Mouse (Mus musculus) adrenal gland, adult 2 months (tissue): ENCODE measurements around the gene Gdi1. TPM values are rescaled to one million over a fixed set of nuclear protein-coding genes. Genes with fewer than 3 reads are reported as not detected.

ENCODE experiments used
- DNase-seq: peaks from one replicate; pipeline ENCODE4 v3.0.0; 2021
- long read RNA-seq: library from polyadenylated mRNA; stranded (forward); transcript quantifications from one replicate; pipeline ENCODE4 v2.0.0, GENCODE M21; 2021
- polyA plus RNA-seq: library from polyadenylated mRNA; depleted of rRNA; stranded (reverse); fragments of >200 nt; gene quantifications from 2 replicates; pipeline ENCODE4 v1.2.3, GENCODE M21; 2012; rRNA removed
- total RNA-seq, 2 experiments: library from RNA; stranded (reverse); gene quantifications; 2 replicates each; pipeline ENCODE4 v1.2.3; 2021

Gdi1 gene
- total RNA-seq = 100 to 1,000 TPM; 252 TPM
- 160 and 195 TPM in 2 replicates for polyA plus RNA-seq
- long read RNA-seq, transcript Gdi1-201 (11 exons, 2,666 nt) = major isoform, 147 of 194 reads
- long read RNA-seq, partial matches to known transcripts = 13 of 194 reads
- long read RNA-seq, other reads (novel, unspliced or antisense) = 30 of 194 reads

DNA sequence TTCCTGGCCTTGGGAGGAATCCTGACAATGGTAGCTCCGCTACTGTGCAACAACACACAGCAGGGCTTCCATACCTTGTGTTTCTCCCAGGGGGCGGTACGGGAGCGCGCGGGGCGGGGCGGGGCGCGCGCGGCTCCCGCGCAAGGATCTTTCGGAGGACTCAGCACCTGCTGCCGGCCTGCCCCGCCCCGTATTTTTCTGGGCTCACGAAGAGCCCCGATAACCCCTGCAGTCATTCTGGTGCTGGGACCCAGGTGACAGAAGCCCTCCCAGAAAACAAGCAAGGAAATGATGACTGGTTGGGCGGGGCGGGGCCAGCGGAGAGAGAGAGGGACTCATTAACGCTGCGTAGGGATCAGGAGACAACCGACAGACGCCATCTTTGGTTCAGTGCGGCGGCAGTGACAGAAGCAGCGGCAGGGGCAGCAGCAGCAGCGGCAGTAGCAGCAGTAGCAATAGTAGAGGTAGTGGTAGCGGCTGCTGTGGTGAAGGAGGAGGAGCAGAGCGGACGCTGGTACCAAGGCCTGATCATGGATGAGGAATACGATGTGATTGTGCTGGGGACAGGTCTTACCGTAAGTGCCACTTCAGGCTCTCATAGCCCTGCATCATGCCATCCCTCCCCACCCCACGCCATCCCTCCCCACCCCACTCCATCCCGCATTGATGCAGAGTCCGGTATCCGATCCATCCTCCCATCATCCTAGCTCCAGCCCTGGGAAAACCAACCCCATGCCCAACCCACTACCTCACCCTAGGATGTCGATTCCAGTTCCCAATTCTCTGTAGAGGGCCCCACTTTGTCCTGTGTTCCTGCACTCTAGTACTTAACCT lies at the start of gene Gdi1:
Gene Gdi1 (plus strand): TSS at position 132 of the 834 bp plus-strand sequence.
- DNase-seq = peak; percentile 79

DNA sequence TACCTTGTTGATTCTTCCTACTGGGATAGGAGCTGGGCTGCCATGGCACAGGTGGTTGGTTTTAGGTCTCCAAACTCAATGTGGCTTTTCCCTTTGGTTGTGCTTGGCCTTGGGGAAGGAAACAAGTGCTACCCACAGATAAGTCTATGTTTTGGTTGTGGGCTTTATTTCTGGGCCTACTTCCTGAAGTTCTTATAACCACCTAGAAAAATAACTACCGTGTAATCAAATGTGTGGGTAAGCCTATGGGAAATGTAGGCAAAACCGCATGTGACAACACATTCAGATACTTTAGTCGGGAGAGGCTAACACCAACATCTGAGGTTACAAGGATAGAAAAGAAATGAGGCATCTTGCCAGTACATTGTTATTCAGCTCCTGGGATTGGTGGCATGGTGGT lies 47.1 kb upstream of the Gdi1 start:
- no peak for DNase-seq

DNA sequence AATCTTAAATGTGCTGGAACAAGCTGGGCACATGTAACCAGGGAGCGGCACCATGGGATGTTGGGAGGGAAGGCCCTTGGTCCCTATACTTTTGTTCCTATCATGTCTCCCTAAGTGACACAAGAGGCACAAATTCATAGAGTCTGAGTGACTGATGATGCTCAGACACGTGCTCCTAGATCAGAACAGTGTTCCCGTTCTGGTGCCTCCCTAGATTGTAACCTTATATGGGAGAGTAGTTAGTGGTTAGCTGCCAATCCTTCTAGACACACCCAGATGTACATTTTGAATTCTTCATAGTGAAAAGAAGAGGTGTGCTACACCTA lies 35.1 kb upstream of the Gdi1 start:
- no peak for DNase-seq

DNA sequence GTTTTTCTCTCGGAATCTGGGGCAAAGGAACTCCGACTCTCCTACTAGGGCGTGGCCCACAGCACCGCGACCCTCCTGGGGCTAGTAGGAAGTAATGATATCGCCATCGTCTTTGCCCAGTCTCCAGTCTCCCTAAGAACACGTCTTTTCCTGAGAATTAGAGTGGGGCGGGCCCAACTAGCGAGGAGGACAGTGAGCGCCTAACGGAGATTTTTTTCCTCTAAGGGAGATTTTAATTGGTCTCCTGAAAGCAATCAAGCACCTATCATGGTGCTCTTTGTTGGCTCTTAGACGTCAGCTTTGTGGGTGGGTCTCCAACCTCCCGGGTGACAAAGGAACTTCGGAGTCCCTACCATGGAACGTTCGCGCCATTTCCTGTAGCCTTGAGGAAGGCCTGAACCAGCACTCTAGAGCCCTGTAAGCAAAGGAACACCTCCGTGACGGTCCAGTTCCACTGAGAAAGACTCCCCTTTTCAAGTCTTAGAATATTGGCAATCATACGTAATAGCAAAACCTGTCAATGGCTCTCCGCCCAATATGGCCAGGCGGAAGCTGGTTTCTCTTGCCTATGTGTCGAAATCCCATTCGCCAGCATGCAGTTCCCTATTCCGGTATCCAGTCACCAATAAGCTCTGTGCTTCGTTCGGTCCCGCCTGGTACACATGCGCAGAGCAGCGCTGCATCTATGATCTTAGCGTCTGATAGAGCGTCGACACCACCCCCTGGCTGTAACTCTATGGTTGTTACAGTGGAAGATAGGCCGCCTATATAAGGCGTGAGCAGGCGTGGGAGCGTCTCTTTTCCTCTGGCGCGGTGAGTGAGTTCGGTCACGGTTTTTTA lies 34.5 kb upstream of the Gdi1 start, which contains the start of gene Rpl10:
Gene Rpl10 (plus strand): TSS at position 751 of the 840 bp plus-strand sequence.
- peak; percentile 92 for DNase-seq

DNA sequence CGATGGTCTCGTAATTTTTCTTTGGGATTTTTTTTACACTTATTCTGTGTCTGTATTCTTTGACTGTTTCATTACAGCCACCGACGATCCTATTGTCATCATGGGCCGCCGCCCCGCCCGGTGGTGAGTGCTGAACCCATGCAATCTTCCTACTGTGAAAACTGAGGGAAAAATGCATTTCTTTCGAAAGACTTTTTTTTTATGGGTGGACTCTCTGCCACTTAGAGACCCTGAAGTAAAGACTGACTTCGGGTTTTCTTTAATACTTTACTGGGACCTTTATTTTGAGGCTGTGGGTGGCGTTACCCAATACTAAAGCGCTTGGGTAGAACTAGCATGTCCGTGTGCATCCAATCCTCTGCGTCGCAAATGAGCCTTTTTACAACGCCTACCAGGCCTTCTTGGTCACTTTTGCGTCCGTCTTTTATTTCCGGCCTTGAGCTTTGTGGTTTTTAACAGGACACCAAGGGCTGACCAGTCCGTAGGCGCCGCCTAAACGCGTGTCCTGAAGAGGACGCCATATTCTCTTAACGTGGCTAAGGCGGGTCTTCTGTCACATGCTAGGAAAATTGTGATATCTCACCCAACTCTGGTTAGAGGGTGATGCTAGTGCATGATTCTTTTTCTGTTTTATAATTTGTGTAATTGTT lies 33.8 kb upstream of the Gdi1 start:
- DNase-seq = peak; percentile 46

DNA sequence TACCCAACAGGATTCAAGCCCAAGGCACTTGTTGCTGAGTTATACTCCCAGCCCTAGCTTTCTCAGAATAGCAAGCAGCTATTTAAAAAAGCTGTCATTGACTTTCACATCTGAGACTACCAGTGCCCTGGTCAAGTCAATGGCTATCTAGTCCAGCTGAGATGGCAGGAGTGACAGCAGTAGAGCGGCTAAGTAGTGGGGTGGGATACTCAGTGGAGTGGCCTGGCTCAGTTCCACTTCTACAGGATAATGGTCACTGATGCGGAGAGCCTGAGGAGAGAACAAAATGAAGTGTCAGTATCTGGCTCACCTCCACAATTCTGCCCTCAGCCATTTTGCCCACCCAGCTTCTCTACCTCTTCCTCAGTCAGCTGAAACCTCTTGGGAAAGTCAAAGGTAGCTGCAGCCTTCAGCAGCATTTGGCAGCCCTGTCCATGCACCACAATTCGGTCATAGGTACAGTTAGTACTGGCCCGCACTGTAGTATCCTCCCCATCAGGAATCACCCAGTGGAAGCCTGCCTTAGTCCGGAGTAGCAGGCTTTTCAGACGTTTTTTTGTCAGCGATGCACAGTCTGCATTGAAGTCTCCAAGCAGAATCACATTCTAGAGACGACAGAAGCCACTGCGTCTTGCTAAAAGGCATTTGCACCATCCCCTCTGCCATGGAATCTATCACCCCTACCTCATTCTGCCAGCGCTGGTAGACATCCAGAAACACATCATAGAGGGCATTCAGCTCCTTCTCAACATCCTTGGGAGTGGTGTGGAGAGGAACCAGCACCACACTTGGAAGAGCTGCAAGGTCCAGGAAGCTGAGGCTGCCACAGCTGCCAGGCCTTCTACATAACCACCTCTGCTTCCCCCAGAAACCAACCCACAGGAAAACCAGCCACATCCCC lies 31.1 kb upstream of the Gdi1 start:
- DNase-seq = no peak

DNA sequence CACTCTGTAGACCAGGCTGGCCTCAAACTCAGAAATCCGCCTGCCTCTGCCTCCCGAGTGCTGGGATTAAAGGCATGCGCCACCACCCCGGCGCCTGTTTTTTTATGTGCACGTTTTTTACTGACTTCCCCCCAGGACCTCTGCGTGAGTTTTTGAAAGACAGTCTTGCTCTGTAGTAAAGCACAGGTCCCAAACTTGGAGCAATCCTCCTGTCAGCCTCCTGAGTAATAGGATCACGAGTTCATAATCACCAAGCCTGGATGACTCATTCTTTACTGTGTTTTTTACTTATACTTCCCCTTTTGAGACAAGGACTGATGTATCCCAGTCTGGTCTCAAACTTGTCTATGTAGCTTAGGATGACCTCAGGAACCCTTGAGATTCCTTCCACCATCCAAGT lies 26.9 kb upstream of the Gdi1 start:
- DNase-seq = no peak

DNA sequence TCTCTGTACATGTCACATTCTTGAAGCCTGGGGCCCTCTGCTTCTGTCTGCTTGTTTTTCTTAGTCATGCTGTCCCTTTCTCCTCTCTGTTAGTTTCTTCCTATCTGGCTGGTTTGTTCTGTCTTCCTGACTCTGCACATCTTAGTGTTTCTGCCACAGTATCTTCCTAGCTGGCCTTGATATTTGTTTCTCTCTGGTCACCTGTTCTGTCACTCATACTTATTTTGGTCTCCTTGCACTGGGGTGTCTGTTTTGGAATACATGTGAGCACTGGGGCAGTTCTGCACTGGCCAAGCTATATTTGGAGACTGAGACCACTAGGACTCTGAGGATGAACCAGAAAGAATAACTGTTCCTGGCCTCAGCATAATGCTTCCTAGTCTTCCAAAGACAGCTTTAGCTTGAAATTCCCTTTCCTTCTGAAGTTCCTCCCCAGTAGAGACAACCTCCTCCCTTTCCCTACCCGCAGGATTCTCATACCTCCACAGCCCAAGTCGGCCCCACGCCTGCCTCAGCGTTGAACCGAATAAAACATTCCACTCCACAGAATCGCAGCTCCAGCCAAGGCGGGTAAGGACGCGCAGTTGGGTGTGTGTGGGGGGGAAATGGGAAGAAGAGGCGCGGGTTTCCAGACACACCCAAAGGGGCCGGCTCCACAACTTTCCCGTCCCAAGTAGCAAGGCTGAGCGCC lies 23.6 kb upstream of the Gdi1 start:
- DNase-seq = no peak

DNA sequence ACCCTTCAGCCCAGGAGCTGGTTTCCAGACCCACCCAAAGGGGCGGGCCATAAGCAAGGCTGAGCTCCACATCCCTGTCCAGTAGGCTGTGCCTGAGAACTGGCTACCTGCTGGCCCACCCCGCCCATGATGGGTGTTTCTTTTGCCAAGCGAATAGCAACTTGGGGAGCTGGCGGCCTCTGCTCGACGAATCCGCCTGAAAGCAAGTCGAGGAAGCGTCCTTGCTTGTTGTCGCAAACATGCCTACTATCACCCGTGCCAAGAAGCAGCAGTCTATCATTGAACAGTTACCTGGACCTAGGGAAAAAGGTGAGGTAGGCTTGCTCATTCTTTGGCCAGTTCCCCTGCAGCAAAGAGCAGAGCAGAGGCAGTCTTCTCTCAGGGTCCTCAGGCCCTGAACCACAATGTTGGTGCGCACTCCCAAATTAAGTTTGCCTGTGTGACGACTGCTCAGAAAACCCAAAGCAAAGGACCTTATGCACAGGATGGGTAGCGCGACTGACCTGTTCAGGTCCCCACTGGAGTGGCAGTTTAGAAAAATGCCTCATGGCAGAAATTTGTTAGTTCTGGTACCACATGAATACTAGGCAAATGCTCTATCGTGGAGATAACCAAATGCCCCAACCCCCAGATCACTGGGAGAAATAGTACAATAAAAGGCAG lies 22.9 kb upstream of the Gdi1 start, which contains the start of the genes Taz and Dnase1l1:
Gene Taz (plus strand): TSS at position 181 of the 663 bp plus-strand sequence.
Gene Dnase1l1 (minus strand): TSS at position 606 of the 663 bp plus-strand sequence.
- peak; percentile 91 for DNase-seq

DNA sequence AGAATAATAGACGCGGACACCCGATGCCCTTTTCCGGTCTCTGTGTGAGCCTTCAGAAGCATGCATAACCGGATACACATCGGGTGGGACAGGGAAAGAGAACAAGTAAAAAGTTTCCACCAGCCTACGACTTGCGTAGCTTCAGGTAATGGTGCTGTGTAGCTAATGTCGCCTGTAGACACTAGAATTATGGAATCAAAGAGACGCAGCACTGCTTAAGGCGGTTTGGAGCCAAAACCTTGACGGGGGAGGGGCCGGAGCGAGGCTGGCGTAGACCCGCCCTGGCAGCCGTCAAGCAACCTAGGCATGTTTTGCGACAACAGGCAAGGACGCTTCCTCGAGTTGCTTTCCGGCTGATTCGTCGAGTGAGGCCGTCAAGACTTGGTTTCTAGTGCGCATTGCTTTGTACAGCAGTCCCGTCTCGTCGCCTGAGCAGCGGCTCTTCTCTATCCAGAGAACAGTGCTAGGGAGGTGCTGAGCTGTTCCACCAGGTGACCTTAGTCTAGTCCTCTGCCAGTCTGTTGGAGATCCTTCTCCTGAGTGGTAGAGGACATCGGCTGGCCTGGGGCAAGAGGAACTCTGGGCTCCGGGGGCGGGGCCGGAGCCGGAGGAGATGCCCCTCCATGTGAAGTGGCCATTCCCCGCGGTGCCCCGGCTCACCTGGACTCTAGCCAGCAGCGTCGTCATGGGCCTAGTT lies 22.3 kb upstream of the Gdi1 start:
- DNase-seq = peak; percentile 90

DNA sequence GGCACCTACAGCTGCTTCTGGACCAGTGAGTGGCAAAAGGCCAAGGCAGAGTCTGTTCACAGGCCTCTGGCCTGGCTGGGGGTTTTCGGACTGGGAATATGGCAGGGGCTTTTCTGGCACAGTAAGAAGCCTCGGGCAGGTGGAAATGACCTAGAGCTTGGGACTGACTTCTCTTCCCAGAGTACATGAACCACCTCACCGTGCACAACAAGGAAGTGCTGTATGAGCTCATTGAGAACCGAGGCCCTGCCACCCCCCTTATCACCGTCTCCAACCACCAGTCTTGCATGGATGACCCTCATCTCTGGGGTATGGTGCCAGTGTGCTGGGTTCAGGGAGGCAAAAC lies 21.7 kb upstream of the Gdi1 start:
- DNase-seq = no peak

DNA sequence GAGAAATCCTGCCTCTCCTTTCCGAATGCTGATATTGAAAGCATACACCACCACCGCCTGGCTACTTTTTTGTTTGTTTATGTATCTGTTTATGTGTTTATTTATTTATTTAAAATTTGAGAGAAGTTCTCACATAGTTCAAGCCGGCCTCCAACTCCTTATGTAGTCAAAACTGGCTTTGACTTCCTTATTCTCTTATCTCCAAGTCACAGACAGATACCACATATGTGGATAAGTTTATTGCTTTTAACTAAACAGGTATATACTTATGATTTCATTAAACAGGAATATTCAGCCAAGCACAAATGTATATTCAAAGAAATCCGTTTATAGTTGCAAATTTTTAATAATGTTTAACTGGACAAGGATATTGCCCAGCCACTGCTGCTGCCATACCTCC lies 11.4 kb upstream of the Gdi1 start:
- DNase-seq = no peak

DNA sequence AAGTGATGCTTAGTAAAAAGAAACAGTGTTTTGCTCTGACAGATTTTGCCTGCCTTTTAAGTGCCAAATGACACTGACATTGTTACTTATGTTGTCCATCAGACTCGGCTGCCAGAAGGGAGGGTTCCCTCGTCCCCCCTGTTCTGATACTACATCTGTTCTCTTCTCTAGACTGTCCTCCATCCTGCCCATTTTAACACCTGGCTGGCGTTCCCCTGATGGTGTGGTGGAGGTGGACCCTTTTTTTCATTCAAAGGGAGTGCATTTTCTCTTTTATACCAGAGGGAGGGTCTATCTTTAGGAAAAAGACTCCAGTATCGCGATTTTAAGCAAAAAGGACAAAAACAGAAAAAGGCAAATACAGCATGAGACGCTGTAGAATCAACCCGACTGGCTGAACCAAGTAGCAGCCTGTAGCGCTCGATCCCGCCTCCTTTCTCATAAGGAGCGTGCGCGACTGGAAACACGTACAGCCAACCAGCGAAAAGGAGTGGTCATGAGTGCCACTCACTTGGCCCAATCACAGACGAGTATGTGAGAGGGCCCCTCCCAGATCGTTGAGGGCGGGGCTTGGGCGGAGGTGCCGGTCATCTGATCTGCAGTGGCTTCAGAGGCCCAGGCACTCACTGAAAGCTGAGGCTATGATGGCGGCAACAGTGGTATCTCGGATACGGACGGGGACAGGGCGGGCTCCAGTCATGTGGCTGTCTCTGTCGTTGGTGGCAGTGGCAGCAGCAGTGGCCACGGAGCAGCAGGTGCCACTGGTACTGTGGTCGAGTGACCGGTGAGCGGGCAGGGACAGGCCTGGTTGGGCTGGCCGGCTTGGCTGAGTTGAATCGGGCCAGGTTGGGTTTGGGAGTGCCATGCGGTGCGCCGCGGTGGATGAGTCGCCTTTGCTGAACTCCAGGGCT lies 8.0 kb upstream of the Gdi1 start, which contains the start of gene Atp6ap1:
Gene Atp6ap1 (plus strand): TSS at position 560 of the 911 bp plus-strand sequence.
- DNase-seq = peak; percentile 95

DNA sequence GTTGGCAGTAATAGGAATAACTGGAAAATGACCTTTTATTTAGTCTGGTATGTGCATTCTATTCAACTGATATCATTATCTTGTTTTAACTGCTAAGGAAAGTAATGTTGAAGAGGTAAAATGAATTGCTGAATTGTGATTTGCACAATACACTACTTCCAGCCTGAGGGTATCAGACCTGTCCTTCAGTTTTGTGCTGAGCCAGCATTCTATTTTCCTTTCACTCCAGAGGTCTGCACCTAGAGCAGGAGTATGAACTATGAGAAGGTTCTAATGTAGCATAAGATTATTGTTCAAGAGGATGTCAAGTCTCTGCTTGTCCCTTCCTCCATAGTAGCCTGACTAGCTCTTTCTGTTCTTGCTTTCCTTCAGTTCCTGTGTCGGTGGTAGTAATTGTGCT lies 6.5 kb upstream of the Gdi1 start:
- DNase-seq = no peak

DNA sequence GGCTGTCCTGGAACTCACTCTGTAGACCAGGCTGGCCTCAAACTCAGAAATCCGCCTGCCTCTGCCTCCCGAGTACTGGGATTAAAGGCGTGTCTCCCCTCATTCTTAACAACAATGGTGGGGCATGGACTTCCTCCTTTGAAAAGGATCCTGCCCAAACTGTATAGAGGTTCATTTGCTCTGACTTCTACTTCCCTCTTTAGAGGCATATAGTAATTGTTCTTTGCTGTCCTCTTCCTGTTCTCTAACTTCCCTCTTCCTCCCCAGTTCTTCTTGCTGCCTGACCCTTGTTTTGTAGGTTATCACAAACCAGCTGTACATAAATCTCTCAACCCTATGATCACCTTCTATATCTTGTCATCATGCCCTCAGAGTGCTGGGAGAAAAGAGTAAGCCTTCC lies 5.1 kb upstream of the Gdi1 start:
- DNase-seq = no peak

DNA sequence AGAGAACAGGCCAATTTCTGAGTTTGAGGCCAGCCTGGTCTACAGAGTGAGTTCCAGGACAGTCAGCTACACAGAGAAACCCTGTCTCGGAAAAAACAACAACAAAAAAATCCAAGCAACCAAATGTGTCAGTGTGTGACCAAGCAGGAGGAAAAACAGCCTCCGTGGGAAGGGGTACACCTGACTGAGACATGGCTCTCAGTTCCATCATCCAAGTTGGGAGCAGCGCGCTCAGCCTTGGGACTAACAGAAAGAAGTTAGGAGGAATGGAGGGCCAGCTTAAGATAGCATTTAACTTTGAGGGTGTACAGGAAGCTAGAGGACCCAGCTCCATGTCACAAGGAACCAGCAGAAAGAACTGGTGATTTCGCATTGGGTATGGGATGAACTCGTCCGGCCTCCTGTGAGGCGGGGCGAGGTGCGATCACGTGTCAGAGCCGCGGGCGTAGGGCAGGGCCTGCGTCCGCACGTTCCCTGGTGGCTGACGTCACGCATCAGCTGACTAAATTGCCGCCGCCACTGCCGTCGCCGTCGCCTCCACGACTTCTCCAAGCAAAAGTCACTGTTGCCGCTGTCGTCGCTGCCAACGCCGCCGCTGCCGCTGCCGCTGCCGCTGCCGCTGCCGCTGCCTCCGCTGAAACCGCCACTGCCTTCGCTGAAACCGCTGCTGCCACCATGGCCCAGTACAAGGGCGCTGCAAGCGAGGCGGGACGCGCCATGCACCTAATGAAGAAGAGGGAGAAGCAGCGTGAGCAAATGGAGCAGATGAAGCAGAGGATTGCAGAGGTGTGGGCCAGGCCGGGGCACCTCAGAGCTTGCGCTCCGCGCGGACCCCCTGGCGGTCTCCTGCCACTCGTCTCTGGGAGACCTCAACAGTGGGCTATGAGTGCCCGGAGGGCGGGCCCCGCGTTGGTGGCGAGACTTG lies 8.0 kb downstream of the Gdi1 start, which contains the start of gene Fam50a:
Gene Fam50a (plus strand): TSS at position 494 of the 925 bp plus-strand sequence.
- DNase-seq = peak; percentile 91

DNA sequence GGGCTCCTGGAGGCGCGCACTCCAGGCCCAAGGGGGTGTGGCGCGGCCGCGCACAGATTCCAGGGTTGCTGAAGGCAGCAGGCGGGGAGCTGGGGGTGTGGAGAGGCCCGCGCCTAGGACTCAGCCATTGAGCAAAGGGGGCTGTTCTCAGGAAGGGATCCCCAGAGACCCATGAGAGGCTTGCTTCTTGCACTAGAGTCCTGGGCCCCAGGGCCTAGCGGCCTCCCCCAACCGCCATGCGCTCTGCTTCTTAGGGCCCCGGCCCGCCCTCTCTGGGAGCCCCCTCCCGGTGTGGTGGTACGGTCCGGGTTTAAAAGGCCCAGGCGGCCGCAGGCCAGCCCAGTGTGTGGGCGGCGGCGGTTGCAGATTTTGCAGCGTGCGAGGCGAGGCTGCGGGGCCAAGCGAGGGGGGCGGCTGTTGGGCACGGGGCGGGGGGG lies 23.9 kb downstream of the Gdi1 start, which contains the start of gene Plxna3:
Gene Plxna3 (plus strand): TSS at position 342 of the 437 bp plus-strand sequence.
- DNase-seq = peak; percentile 86
